Mouse (Mus musculus) ES-E14 (cell line): Measurements from ENCODE around the gene Cntn5.

Experiments used
- CHD2 ChIP-seq: IDR thresholded peaks from 2 replicates; pipeline ENCODE4 v1.6.1; 2014; ENCODE audit warnings: mild to moderate bottlenecking, low read depth, low read length, inconsistent platforms
- HCFC1 ChIP-seq: IDR thresholded peaks from 2 replicates; pipeline ENCODE4 v1.6.1; 2012; ENCODE audit warnings: low read length, inconsistent platforms, borderline replicate concordance; ENCODE audit not compliant: insufficient read depth
- MAFK ChIP-seq: IDR thresholded peaks from 2 replicates; pipeline ENCODE4 v1.6.1; 2014; ENCODE audit warnings: mild to moderate bottlenecking, low read depth, low read length, inconsistent platforms; ENCODE audit not compliant: insufficient read depth
- ZC3H11A ChIP-seq: IDR thresholded peaks from 2 replicates; pipeline ENCODE4 v1.6.1; 2012; ENCODE audit warnings: low read depth, mild to moderate bottlenecking, inconsistent platforms, low read length, borderline replicate concordance
- ZNF384 ChIP-seq: IDR thresholded peaks from 2 replicates; pipeline ENCODE4 v1.6.1; 2012; ENCODE audit warnings: low read depth, low read length, inconsistent platforms

DNA sequence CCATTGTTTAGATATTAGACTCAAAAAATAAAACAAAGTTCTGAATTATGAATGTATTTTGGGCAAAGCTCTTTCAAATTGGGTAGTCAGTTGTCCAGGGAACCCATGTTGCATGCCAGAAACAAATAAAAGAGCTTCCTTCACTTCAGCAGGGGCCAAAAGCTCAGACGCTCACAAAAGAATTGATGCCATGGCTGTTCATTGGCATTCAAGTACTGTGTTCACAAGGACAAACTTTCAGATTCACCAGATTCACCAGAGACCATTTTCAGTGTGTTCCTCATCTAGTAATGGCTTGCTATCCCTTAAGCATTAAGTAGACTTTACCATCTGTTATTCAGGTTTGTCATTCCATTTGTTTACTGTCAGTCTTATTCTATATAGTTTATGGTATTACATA lies 107.4 kb downstream of the Cntn5 start:
- TF ChIP-seq CHD2 (no peak), ZC3H11A (no peak), ZNF384 (no peak), HCFC1 (no peak), MAFK (no peak)
